Mouse (Mus musculus): ENCODE results near the gene Tmem243.

Gene Tmem243

DNA sequence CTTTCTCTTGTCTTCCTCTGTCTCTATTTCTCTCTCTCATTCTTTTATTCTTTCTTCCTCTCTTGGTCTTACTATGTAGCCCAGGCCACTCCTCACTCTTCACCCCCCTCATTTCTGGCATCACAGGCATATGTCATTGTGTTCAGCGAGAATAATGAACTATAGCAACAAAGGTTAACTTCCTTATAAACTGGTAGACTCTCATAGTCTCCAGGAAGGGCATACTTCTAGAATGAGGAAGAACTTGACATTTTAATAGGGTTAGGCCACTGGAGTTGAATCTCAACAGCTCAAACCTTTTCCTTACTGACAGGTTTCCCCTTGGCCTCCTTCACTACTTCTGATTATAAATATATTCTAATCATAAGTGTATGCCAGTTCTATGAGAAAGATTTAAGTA is 86.0 kb downstream of the Tmem243 start:
- DNase-seq = no peak
